Mouse (Mus musculus): ENCODE data around the gene Mdfi.

GRCm38 (mm10) chr17:47841521-47841920 is 7.0 kb upstream of the Mdfi start:
- no peak for TF ChIP-seq GATA1 (IDR thresholded peaks at IDR 0.05; ENCODE audit: borderline replicate concordance, low read length)
- TF ChIP-seq FLI1 (IDR thresholded peaks at IDR 0.05; ENCODE audit: low read length), result no peak

Data from megakaryocyte, embryonic 14.5 days (primary cell).